Mouse (Mus musculus): ENCODE results near the gene Sipa1l1.
A peak's percentile ranks its signal among the peaks of the same experiment; 100 is the strongest.

The Sipa1l1 gene

DNA sequence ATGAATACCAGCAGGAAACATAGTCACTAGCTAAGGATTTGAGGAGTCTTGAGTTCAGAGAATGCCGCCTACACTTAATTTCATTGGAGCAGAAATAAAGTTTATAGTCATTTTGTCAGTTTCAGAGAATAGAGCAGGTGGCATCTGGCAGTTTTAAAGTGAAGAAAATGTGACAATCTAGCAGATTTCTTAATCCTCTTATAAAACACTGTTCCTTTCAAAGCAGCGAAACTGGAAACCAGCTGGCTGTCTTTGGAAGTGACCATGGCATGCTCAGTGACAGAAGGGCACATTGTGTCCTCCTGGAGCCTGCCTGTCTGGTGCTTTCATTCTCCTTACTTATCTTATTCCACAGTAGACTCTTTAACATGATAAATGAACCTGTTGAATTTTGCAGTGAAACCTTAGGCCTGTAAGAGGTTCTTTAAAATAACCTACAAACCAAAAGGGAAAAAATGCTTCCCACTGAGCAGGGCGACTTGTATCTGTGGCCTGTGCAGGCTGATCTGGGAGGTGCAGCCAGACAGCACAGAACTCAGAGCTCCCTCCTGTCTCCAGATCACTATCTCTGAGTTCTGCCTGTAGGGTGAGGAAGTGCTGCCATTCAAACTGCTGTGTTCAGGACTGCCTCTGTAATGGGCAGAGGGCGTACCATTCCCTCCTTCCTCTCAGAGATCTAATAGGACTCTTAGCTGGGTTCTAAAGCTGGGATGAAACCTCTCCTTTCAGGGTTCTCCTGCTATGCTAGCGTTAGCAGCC is 200.5 kb downstream of the Sipa1l1 start:
- peak; percentile 17 for DNase-seq (ENCODE audit: extremely low read depth, low read depth)

DNA sequence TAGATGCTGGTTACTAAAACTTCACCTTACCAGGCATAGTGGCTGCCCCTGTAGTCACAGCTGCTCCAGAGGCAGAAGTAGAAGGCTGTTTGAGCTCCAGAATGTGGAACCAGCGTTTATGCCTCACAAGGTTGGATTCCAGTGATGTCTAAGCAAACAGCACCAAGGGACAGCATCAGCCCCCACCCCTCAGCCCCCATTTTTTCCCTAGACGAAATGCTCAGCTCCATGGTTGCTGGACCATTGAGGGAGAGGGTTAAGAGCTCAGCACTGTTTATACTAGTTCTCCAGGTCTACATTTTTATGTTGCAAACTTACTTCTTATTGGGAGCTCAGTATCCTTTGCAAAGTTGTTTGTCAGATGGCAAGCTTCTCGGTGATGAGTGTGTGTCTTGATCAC is 202.1 kb downstream of the Sipa1l1 start:
- DNase-seq (ENCODE audit: extremely low read depth, low read depth): no peak

DNA sequence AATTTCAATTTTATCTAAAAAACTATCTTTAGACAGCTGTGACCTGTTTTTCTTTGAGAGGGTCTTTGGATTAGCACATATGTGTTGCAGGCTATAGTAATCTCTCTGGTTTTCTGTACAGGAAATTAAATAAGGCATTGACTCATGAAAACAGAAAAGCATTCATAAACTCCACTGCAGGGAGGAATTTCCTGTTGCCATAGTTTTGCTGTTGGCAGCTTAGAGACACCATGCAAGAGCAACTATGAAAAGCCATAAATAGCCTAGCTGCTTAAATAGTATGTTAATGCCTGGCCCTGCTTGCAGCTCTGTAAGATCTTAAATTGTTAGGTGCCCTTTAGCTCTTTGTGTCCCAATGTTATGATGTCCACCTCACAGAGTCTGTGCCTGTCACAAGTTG is 204.9 kb downstream of the Sipa1l1 start:
- DNase-seq (ENCODE audit: extremely low read depth, low read depth): no peak

DNA sequence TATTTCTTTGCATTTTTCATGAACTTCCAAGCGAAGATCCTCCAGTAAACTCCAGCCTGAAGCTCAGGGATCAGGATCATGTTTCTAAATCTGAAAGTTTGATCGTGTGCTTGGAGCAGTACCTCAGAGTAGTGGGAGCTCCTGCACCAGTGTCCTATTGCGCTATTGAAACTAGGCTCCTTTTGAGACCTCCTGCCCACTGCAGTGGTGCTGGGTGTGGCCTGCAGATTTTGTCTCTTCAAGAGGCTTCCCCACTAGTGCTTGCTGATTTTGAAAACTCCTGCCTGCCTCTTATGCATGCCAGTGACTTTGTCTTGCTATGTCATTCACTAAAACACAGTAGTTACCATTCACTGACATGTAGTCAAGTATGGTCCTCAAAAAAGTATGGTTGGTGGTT is 213.8 kb downstream of the Sipa1l1 start:
- no peak for DNase-seq (ENCODE audit: extremely low read depth, low read depth)

DNA sequence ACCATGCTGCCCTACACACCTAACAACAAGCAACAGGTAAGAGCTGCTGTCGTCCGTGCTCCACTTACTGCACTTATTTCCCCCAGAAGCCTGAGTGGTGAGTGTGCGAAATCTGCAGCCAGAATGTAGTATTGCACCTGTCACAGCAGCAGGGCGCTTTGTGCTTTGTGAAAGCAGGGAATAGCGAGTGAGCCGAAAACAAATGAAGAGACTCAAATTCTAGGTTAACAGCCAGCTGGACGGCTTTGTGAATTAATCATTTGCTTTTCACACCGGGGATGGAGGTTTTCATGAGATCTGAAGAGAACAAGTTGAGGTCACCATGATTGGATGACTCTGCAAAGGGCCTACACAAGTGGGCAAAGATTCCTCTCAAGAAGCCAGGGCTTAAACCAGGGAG is 215.6 kb downstream of the Sipa1l1 start:
- DNase-seq (ENCODE audit: extremely low read depth, low read depth): no peak

DNA sequence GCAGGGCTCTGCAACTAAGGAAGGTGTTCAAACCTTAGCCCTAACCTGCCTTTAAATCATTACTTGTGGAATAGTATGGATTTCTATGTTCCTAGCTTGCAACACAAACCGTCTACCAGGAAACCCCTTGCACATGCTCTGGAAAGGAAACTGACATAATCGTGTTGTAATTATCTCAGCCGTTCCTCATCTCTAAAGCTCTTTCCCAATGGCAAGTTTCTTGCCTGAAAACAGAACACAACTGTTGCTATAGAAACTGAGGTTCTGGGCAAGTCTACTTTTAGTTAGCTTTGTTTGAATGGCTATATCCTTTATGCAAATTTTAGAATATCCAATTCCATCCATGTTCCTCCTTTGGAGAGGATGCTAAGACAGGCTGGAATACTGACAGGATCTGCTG is 217.9 kb downstream of the Sipa1l1 start:
- no peak for DNase-seq (ENCODE audit: extremely low read depth, low read depth)

DNA sequence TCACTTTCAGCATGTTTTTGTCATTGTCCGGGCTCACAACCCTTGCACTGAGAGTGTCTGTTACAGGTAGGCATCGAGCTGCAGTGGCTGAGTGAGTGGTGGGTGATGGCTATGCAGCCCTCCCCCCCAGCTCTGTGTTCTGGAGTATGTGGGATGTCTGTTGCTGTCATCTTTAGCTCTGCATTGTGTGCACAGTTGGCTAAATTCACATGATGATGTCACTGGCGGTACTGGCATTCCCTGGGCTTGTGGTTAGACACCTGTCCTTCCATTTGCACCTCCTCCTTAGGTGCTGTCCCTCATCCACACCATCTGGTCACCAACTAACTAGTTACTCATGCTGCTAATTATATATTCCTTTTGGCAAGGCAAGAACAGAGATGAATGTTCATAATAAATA is 218.5 kb downstream of the Sipa1l1 start:
- no peak for DNase-seq (ENCODE audit: extremely low read depth, low read depth)

DNA sequence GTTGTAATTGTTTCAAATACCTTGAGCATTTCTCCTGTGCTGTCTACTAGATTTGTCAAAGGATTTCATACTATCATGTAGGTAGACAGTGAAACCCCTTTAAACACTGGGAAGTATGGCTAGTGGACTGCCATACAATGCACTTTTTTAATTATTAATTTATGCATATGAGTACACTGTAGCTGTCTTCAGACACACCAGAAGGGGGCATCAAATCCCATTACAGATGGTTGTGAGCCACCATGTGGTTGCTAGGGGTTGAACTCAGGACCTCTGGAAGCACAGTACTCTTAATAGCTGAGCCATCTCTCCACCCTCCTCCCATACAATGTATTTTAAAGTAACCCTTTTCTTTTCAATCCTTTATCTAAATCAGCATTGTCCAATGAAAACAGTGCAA is 219.0 kb downstream of the Sipa1l1 start:
- no peak for DNase-seq (ENCODE audit: extremely low read depth, low read depth)

DNA sequence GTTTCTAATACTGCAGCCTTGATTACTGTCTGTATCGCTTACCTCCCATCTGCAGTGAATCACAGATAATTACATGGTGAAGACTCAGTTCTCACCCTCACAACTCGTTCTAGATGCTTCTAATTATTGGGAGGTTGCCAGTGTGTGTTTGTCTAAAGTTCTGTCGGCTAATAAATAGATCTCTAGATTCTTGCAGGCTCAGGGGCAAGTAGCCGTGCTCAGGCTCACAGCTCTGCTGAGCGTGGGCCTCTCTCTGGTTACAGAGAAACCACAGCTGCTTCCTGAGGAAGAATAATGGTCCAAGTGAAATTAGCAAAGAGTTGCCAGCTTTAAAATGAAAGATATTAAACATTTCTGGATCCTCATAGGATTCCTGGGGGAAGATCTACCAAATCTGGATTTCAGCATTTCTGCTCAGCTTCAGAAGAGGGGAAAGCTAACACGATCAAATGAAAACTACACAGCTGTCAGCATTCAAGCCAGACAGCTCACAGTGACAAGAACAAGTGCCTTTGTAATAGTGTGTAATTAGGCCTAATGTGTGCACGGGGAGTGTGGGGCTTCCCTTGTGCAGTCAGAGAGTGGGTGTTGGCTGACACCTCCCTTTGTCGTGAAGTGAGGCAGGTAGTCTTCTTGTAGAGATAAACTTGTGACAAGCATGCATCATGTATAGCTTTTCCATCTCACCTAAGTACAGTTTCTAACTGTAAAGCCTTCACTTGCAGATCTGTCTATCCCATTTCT is 225.2 kb downstream of the Sipa1l1 start:
- no peak for DNase-seq (ENCODE audit: extremely low read depth, low read depth)

DNA sequence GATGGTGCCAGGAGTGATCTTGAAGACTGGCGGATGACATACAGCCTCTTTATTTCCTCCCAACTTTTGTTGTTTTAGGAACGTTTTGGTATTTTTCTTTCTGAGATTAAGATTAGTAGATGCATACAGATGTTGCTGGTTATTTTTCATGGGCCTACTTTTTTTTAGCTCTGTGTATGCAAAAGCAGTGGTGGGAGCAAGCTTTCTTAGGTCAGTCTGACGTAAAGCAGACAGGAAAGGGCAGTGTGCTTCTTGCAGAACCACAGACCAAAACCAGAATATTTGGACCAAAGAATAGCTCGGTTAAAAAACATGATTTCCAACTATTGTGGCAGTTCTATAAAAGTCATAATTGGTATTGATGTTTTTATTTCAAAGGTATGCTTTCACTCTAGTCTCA is 226.1 kb downstream of the Sipa1l1 start:
- DNase-seq (ENCODE audit: extremely low read depth, low read depth): no peak

DNA sequence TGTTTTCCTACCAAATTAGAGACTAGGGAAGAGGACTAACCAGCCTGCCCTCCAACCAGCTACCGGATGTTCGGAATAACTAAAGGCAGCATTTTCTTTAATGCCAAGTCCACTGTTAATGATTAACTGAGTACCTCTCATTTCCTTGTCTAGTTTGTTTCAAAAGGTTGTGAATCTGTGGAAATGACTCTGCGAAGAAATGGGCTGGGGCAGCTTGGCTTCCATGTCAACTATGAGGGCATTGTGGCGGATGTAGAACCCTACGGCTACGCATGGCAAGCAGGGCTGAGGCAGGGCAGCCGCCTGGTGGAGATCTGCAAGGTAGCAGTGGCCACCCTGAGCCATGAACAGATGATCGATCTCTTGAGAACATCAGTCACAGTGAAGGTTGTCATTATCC is 228.1 kb downstream of the Sipa1l1 start:
- no peak for DNase-seq (ENCODE audit: extremely low read depth, low read depth)

DNA sequence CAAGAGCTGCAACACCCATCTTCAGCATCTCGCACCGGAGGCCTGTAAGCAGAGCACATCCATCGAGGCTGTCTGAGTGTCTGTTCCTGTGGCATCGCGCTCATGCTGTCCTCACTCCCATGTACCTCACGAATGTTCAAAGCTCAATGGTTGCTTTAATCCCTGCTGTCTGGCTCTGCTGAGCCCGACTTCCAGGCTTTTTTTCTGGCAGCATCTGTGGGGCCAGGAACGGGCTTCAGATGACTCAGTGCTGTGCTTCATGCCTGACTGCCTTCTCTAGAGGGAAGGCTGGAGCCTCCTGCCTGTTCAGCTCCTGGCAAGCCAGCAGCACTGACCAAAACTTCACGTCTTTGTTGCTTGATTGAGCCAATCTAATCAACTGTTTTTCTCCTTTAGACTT is 228.6 kb downstream of the Sipa1l1 start:
- no peak for DNase-seq (ENCODE audit: extremely low read depth, low read depth)

DNA sequence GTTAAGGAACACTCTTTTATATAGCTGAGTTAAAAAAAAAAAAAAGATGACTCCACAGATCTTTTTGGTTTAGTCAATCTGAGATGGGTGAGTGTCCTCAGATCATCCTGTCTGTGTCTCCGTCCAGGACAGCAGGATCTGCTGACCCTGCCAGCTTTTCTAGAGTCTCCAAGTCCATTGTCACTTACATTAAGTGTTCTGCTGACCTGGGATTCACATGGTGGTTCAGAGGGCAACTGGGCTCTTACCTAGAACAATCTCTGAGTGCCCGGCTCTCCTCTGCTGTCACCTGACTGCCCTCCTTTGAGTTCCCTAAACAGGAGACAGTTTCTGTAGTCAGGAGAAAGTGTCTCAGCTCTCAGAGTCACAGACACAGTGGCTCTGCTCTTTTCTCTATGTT is 229.8 kb downstream of the Sipa1l1 start:
- no peak for DNase-seq (ENCODE audit: extremely low read depth, low read depth)

DNA sequence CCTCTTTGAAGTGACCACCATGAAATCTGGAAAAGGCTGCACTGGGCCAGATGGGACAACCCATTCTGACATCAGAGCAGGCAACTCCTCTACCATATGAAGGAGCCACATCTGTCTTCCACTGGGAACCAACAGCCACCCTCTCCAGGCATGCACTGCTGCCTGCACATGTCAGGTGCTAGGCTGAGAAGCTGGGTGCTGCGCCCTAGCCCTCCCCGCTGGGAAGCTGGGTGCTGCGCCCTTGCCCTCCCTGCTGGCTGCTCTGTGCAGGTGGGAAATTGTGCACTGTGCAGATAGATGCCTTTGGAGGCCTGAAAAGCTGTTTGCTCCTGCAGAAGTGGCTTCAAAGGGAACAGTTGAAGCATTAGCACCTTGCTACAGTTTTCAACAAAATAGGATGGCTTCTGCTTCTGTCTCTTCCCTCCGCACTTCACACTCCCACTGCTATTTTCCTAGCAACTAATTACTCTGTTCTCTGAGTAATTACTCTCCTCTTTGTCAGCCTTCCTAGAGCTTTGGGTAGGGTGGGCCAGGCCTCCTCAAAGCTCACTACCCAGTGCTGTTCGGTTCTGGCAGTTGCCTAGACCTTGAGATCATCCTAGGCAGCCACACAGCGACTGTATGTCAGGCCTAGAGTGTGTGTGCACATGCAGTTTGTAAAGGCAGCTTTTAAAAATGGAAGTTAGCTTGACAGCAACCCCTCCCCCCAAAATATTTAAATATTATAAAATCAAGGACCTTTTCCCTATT is 231.0 kb downstream of the Sipa1l1 start:
- DNase-seq (ENCODE audit: extremely low read depth, low read depth): no peak

DNA sequence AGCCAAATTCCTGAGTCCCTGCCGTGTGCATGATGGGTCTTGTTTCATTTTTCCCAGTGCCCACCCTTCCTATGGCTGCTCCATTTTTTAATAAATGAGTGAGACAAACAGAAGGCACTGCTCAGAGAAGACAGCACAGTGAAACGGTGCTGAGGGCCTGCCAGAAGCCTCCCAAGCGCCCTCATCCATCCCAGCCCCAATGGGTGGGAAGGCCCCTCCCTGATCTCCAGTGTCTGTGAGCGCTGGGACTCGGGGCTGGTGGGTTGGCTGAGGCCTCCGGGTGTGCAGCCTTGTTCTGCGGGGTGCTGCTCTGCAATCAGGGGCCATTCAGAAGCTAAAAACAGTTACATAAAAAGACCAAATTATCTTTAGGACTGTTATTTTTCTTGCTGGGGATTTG is 231.7 kb downstream of the Sipa1l1 start:
- no peak for DNase-seq (ENCODE audit: extremely low read depth, low read depth)

DNA sequence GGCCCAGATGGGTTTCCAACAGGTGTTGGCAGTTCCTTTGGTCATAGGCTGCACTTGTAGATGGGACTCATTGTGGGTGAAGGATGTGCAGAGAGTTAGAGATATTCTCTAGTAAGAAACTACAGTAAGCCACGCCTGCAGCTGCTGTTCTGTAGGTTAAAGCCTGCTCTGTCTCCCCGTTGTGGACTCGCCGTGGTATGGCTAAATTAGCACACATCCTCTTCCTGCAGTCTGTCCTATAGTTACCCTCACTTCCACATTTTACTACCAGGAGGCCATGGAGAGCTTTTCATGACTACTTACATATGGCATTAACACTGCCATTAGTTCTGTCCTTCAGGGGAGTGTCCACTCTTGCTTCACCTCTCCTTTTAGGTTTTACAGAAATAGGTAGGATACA is 232.3 kb downstream of the Sipa1l1 start:
- DNase-seq (ENCODE audit: extremely low read depth, low read depth): no peak

DNA sequence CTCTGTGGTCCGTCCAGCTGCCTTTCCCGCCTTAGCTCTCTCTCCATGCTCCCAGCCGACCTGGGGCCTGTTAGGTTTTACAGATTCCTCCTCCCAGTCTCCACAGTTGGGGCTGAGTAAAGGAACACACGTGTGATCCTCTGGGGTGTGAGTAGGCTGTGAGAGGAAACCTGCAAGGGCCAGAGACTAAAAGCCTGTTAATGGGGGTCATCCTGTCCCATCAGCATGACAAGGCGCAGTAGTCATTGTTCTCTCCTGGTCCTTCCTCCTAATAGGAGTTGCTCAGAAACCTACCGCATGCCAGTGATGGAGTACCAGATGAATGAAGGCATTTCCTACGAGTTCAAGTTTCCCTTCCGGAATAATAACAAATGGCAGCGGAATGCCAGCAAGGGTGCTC is 233.5 kb downstream of the Sipa1l1 start:
- no peak for DNase-seq (ENCODE audit: extremely low read depth, low read depth)

DNA sequence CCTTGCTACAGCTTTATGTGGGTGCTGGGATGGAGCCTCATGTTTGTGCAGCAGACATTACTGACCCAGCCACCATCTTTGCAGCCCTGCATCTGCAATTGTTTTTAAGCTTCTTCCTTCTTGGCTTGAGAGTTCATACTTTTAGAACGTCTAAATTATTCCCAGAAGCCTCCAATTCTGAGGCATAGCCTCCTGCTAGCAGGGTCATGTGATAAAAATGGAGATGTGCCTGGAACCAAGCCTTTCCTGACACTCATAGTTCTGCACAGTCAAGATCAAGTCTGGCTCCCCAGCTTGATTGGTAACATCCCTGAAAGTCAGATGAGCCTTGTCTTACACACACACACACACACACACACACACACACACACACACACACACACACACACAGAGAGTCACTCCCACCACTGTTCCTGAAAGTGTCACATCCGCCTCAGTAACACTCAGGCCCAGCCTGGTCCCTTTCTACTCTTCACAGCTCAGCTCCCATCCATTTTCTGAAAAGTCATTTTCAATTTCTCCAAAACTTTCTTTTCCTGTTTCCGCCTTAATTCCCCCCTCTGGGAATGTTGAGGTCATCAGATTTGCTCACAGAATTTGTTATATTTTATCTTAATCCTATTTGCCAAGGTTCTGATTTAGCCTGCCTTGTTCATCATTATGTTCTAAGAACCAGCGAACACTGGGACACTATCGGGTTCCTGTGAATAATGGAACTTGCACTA is 238.6 kb downstream of the Sipa1l1 start:
- no peak for DNase-seq (ENCODE audit: extremely low read depth, low read depth)

DNA sequence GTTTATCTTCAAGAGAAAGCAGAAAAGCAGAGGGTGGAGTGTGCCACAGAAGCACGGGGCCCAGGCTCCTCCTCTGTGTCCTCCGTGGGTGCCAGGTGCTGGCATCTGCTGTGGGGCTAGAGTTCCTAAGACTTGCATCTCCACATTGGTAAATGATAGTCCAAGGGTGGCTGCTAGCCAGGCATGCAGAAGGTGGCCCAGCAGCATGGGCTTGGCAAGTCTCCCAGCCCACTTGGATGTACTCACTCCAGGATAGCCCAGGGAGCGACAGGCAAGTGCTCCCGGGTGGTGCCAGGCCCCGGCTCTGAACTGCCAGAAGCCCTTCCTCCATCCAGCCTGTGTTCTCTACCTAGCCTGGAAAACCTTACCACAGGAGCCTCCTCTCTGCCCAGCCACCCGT is 239.4 kb downstream of the Sipa1l1 start:
- DNase-seq (ENCODE audit: extremely low read depth, low read depth): no peak

DNA sequence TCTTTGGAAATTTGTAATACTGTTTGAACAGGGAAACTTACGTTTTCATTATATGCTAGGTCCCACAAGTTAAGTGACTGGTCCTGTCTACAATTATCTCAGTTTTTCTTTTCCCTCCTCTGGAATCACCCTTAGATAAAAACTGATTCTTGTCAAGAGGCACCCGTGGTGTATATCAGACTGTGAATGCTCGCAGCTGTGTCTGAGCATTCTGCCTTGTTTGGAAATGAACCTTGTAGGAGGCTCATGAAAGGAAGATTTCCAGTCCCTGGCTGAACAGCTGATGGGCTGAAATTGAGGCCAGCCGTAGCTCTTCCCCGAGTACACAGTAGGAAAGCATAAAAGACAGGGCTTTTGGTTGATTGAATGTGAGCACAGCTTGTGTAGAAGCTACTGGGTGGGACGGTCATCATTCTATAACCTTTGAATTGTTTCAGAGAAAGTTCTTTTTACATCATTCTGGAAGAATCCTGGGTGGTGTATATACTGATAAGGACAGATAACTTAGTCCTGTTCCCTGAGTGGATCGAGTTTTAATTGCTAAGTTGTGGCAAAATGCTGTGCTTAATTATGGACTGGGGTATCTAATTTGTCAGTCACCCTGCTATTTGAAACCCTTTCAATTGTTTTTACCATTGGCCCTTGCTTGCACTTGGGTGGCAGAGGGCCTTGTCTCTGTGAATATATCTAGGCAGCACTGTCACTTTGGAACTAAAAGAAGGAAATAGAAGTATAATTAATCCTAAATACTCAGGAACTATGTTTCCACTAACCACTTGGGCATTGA is 240.8 kb downstream of the Sipa1l1 start:
- DNase-seq (ENCODE audit: extremely low read depth, low read depth): no peak

Measured in MEL-GATA-1-ER (cell line).